Mouse (Mus musculus) adrenal gland, postnatal 25 days (tissue): ENCODE data around the gene Asic5. TPM values are rescaled to one million over a fixed set of nuclear protein-coding genes. Genes with fewer than 3 reads are reported as not detected.

Experiments
- DNase-seq: peaks from one replicate; pipeline ENCODE4 v3.0.0; 2021; ENCODE audit warnings: mixed read lengths
- total RNA-seq: library from RNA; stranded (reverse); gene quantifications from 2 replicates; pipeline ENCODE4 v1.2.3, GENCODE M21; 2021

Asic5 gene
- total RNA-seq, 1 experiment from 2014 or later = not detected

GRCm38 (mm10) chr3:82014148-82014703 lies 32.1 kb downstream of the Asic5 start:
- DNase-seq = no peak

GRCm38 (mm10) chr3:82022421-82022920 lies 40.4 kb downstream of the Asic5 start:
- no peak for DNase-seq

GRCm38 (mm10) chr3:82023065-82023464 lies 41.0 kb downstream of the Asic5 start:
- DNase-seq = no peak

- no peak for DNase-seq
Measured at GRCm38 (mm10) chr3:82027286-82027685, 45.2 kb downstream of the Asic5 start.

GRCm38 (mm10) chr3:82029229-82029628 lies 47.1 kb downstream of the Asic5 start:
- DNase-seq = no peak

- no peak for DNase-seq
Measured at GRCm38 (mm10) chr3:82030008-82030748, 48.1 kb downstream of the Asic5 start.

- DNase-seq = no peak
Measured at GRCm38 (mm10) chr3:82036262-82037044, 54.4 kb downstream of the Asic5 start.

GRCm38 (mm10) chr3:82043676-82044075 lies 61.6 kb downstream of the Asic5 start:
- no peak for DNase-seq

GRCm38 (mm10) chr3:82044902-82045301 lies 62.8 kb downstream of the Asic5 start:
- DNase-seq = no peak

- DNase-seq = no peak
Measured at GRCm38 (mm10) chr3:82046087-82046486, 64.0 kb downstream of the Asic5 start.

- peak; percentile 40 for DNase-seq
Measured at GRCm38 (mm10) chr3:82047100-82047753, 65.1 kb downstream of the Asic5 start.

- DNase-seq = no peak
Measured at GRCm38 (mm10) chr3:82048078-82048477, 66.0 kb downstream of the Asic5 start.

- no peak for DNase-seq
Measured at GRCm38 (mm10) chr3:82048681-82049080, 66.6 kb downstream of the Asic5 start.

- no peak for DNase-seq
Measured at GRCm38 (mm10) chr3:82051468-82051867, 69.4 kb downstream of the Asic5 start.

GRCm38 (mm10) chr3:82052029-82052428 lies 69.9 kb downstream of the Asic5 start:
- DNase-seq = no peak

GRCm38 (mm10) chr3:82054283-82054974 lies 72.3 kb downstream of the Asic5 start:
- DNase-seq = no peak

GRCm38 (mm10) chr3:82057201-82057600 lies 75.1 kb downstream of the Asic5 start:
- no peak for DNase-seq

- DNase-seq = no peak
Measured at GRCm38 (mm10) chr3:82061402-82062180, 79.5 kb downstream of the Asic5 start.

- DNase-seq = no peak
Measured at GRCm38 (mm10) chr3:82067830-82068229, 85.7 kb downstream of the Asic5 start.
